Mouse (Mus musculus): ENCODE measurements around the gene Fhdc1. TPM values are rescaled to one million over a fixed set of nuclear protein-coding genes. Genes with fewer than 3 reads are reported as not detected.

Gene Fhdc1
- polyA plus RNA-seq, 1 experiment, result 0.22 TPM

DNA sequence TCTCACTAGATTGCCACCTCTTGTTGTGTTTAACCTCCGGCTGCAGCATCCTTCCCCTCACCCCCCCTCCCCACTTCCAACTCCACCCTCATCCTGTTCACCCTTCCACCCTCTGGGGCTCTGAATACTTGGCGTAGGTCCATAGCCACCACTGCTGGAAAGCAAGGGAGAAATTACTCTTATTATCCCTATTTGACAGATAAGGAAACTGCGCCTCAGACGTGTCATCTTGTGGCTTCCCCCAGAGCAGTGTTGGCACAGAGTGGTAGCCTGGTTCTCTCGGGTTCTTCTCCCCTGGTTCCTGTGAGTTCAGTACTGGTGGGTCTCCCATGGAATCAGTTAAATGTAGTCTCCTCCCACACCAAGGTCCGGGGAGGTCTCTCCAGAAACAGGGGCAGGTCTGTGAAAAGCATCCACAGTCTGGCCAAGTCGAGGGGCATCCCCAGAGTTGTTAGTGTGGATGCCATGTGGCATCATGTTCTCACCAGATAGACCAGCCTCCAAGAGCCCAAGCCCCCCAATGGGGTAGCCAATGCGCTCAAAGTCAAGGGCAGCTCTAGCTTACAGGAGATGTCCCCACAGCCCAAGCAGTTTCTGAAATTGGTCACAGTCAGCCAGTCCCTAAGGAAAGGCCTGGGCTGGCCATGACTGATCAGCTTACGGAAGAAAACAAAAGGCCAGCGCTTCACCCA is 12.7 kb downstream of the Fhdc1 start:
- Histone ChIP-seq H3K4me3 (no peak overlapping the region), H3K4me2 (ENCODE audit: low read depth) (no peak overlapping the region), H3ac (ENCODE audit: control insufficient read depth, insufficient read length) (no peak overlapping the region), H3K27me3 (ENCODE audit: control insufficient read depth, insufficient read depth, insufficient read length) (no peaks in the 10 kb centered on the region), H3K79me2 (ENCODE audit: control insufficient read depth, insufficient read depth) (no peaks in the 10 kb centered on the region), H3K36me3 (ENCODE audit: control insufficient read depth, insufficient read depth) (no peaks in the 10 kb centered on the region)
- no peak for TF ChIP-seq MAX (IDR thresholded peaks at IDR 0.05; ENCODE audit: low read depth)
- TF ChIP-seq MYOG (IDR thresholded peaks at IDR 0.05; ENCODE audit: control insufficient read depth in 1 of 3, insufficient read depth in 1 of 3, insufficient read length in 2 of 3, low read depth in 2 of 3), result no peak
- no peak for TF ChIP-seq MYOD1 (IDR thresholded peaks at IDR 0.05; ENCODE audit: control insufficient read depth in 1 of 3, insufficient read length in 2 of 3, low read depth in 2 of 3)
- no peak for TF ChIP-seq SRF (IDR thresholded peaks at IDR 0.05; ENCODE audit: control insufficient read depth, insufficient read length, low read depth)
- TF ChIP-seq E2F4 (IDR thresholded peaks at IDR 0.05; ENCODE audit: insufficient read depth), result no peak
- no peak for TF ChIP-seq CEBPB (IDR thresholded peaks at IDR 0.05; ENCODE audit: insufficient read depth, poor library complexity, severe bottlenecking)
- no peak for TF ChIP-seq TCF3 (IDR thresholded peaks at IDR 0.05; ENCODE audit: insufficient read length, low read depth)
- no peak for TF ChIP-seq TCF12 (IDR thresholded peaks at IDR 0.05; ENCODE audit: insufficient read depth, poor library complexity, severe bottlenecking)
- no peak for TF ChIP-seq REST (IDR thresholded peaks at IDR 0.05; ENCODE audit: insufficient read depth, insufficient read length)
- TF ChIP-seq USF1 (IDR thresholded peaks at IDR 0.05; ENCODE audit: low read depth), result no peak
- TF ChIP-seq POLR2A (IDR thresholded peaks at IDR 0.05; ENCODE audit: insufficient read length, low read depth), result no peak
- TF ChIP-seq POLR2AphosphoS2 (IDR thresholded peaks at IDR 0.05; ENCODE audit: insufficient read length, low read depth), result no peak

DNA sequence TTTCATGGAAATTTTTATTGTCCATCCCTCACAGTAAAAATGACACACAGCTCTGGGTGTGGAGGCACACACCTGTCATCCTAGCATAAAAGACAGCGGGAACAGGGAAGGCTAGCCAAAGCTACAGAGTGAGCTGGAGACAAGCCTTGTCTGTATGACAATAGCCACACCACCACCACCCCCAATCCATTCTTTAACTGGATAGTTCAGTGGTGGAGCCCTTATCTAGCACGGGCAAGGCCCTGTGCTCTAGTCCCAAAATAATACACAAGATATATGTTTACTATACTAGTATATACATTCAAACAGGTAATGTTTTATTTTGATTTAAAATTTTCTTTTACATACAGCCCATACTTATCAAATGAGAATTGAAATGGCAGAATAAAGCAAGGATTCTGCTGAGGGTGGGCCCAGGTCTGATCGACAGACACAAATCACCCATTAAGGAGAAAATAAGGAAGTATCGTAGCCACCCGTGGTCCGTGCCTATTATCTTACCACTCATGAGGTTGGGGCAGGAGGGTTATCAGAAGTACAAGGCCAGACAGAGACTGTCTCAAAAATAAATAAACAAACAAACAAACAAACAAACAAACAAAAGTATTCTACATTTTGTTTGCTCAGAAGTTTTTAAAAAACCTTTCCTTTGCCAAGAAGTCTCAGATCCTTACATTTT is 14.3 kb downstream of the Fhdc1 start:
- TF ChIP-seq SRF (IDR thresholded peaks at IDR 0.05; ENCODE audit: control insufficient read depth, insufficient read length, low read depth), result no peak
- no peak for TF ChIP-seq MAX (IDR thresholded peaks at IDR 0.05; ENCODE audit: low read depth)
- TF ChIP-seq REST (IDR thresholded peaks at IDR 0.05; ENCODE audit: insufficient read depth, insufficient read length), result no peak
- TF ChIP-seq MYOD1 (IDR thresholded peaks at IDR 0.05; ENCODE audit: control insufficient read depth in 1 of 3, insufficient read length in 2 of 3, low read depth in 2 of 3), result no peak
- TF ChIP-seq E2F4 (IDR thresholded peaks at IDR 0.05; ENCODE audit: insufficient read depth), result no peak
- no peak for TF ChIP-seq TCF12 (IDR thresholded peaks at IDR 0.05; ENCODE audit: insufficient read depth, poor library complexity, severe bottlenecking)
- no peak for TF ChIP-seq POLR2A (IDR thresholded peaks at IDR 0.05; ENCODE audit: insufficient read length, low read depth)
- TF ChIP-seq POLR2AphosphoS2 (IDR thresholded peaks at IDR 0.05; ENCODE audit: insufficient read length, low read depth), result no peak
- no peak for TF ChIP-seq USF1 (IDR thresholded peaks at IDR 0.05; ENCODE audit: low read depth)
- no peak for TF ChIP-seq TCF3 (IDR thresholded peaks at IDR 0.05; ENCODE audit: insufficient read length, low read depth)
- TF ChIP-seq CEBPB (IDR thresholded peaks at IDR 0.05; ENCODE audit: insufficient read depth, poor library complexity, severe bottlenecking), result no peak
- TF ChIP-seq MYOG (IDR thresholded peaks at IDR 0.05; ENCODE audit: control insufficient read depth in 1 of 3, insufficient read depth in 1 of 3, insufficient read length in 2 of 3, low read depth in 2 of 3), result no peak
- no peaks in the 10 kb centered on the region for H3K36me3 ChIP-seq (ENCODE audit: control insufficient read depth, insufficient read depth)
- no peaks in the 10 kb centered on the region for H3K27me3 ChIP-seq (ENCODE audit: control insufficient read depth, insufficient read depth, insufficient read length)
- H3K4me3 ChIP-seq, result no peak overlapping the region
- H3K79me2 ChIP-seq (ENCODE audit: control insufficient read depth, insufficient read depth), result no peaks in the 10 kb centered on the region
- H3K4me2 ChIP-seq (ENCODE audit: low read depth), result no peak overlapping the region
- no peak overlapping the region for H3ac ChIP-seq (ENCODE audit: control insufficient read depth, insufficient read length)

DNA sequence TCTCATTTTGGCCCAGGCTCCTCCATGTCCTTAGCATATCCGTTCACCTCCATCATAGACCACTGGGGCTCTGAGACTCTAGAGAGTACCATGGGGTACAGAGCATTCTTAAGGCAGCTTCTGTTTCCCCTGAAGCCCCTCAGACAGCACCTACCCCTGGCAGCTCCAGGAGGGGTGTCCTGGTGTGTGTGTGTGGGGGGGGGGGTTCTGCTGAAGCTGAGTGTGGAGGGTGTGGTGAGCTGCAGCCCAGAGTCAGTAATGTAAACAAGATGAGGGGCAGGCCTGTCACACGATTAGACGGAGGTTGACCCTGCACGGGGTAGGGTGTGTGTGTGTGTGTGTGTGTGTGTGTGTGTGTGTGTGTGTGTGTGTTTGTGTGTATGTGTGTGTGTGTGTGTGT is 18.5 kb downstream of the Fhdc1 start:
- Histone ChIP-seq H3K27me3 (ENCODE audit: control insufficient read depth, insufficient read depth, insufficient read length) (no peaks in the 10 kb centered on the region), H3K4me3 (no peak overlapping the region), H3ac (ENCODE audit: control insufficient read depth, insufficient read length) (no peak overlapping the region), H3K4me2 (ENCODE audit: low read depth) (no peak overlapping the region), H3K36me3 (ENCODE audit: control insufficient read depth, insufficient read depth) (no peaks in the 10 kb centered on the region), H3K79me2 (ENCODE audit: control insufficient read depth, insufficient read depth) (no peaks in the 10 kb centered on the region)
- TF ChIP-seq MYOG (IDR thresholded peaks at IDR 0.05; ENCODE audit: control insufficient read depth in 1 of 3, insufficient read depth in 1 of 3, insufficient read length in 2 of 3, low read depth in 2 of 3), result no peak
- no peak for TF ChIP-seq TCF12 (IDR thresholded peaks at IDR 0.05; ENCODE audit: insufficient read depth, poor library complexity, severe bottlenecking)
- no peak for TF ChIP-seq POLR2A (IDR thresholded peaks at IDR 0.05; ENCODE audit: insufficient read length, low read depth)
- TF ChIP-seq E2F4 (IDR thresholded peaks at IDR 0.05; ENCODE audit: insufficient read depth), result no peak
- no peak for TF ChIP-seq MYOD1 (IDR thresholded peaks at IDR 0.05; ENCODE audit: control insufficient read depth in 1 of 3, insufficient read length in 2 of 3, low read depth in 2 of 3)
- no peak for TF ChIP-seq TCF3 (IDR thresholded peaks at IDR 0.05; ENCODE audit: insufficient read length, low read depth)
- TF ChIP-seq POLR2AphosphoS2 (IDR thresholded peaks at IDR 0.05; ENCODE audit: insufficient read length, low read depth), result no peak
- TF ChIP-seq CEBPB (IDR thresholded peaks at IDR 0.05; ENCODE audit: insufficient read depth, poor library complexity, severe bottlenecking), result no peak
- TF ChIP-seq USF1 (IDR thresholded peaks at IDR 0.05; ENCODE audit: low read depth), result no peak
- TF ChIP-seq MAX (IDR thresholded peaks at IDR 0.05; ENCODE audit: low read depth), result no peak

DNA sequence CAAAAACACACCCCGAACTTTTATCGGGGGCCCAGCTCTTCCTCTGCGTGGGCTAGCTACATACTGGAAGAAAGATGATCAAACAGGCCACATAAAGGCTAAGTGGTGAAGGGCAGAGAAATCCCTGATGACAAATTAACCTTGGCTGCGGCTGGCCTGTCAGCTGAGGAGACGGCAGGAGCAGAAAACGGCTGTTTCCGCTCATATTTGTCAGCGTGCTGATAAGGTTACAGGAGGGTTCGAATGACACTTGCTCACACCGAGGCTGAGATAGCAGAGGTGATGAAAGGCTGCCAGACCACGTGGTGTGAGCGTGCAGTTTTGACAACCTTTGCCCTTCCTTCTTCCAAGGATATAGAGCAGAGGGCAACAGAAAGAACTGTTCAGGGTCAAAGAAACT is 19.3 kb downstream of the Fhdc1 start:
- no peaks in the 10 kb centered on the region for H3K36me3 ChIP-seq (ENCODE audit: control insufficient read depth, insufficient read depth)
- TF ChIP-seq POLR2AphosphoS2 (IDR thresholded peaks at IDR 0.05; ENCODE audit: insufficient read length, low read depth), result no peak
- TF ChIP-seq TCF3 (IDR thresholded peaks at IDR 0.05; ENCODE audit: insufficient read length, low read depth), result no peak
- TF ChIP-seq USF1 (IDR thresholded peaks at IDR 0.05; ENCODE audit: low read depth), result peak; percentile 7
- TF ChIP-seq MAX (IDR thresholded peaks at IDR 0.05; ENCODE audit: low read depth), result no peak
- peak in 1 of 3 experiments; percentile 21 for TF ChIP-seq MYOG (IDR thresholded peaks at IDR 0.05; ENCODE audit: control insufficient read depth in 1 of 3, insufficient read depth in 1 of 3, insufficient read length in 2 of 3, low read depth in 2 of 3)
- peak in 1 of 3 experiments; percentile 41 for TF ChIP-seq MYOD1 (IDR thresholded peaks at IDR 0.05; ENCODE audit: control insufficient read depth in 1 of 3, insufficient read length in 2 of 3, low read depth in 2 of 3)
- no peak for TF ChIP-seq CEBPB (IDR thresholded peaks at IDR 0.05; ENCODE audit: insufficient read depth, poor library complexity, severe bottlenecking)
- TF ChIP-seq TCF12 (IDR thresholded peaks at IDR 0.05; ENCODE audit: insufficient read depth, poor library complexity, severe bottlenecking), result no peak
- no peaks in the 10 kb centered on the region for H3K27me3 ChIP-seq (ENCODE audit: control insufficient read depth, insufficient read depth, insufficient read length)
- H3K4me3 ChIP-seq, result no peak overlapping the region
- H3K79me2 ChIP-seq (ENCODE audit: control insufficient read depth, insufficient read depth), result no peaks in the 10 kb centered on the region
- peak overlapping the region; percentile 40 for H3K4me2 ChIP-seq (ENCODE audit: low read depth)
- H3ac ChIP-seq (ENCODE audit: control insufficient read depth, insufficient read length), result no peak overlapping the region
